Mouse (Mus musculus) bone marrow macrophage, adult 2 months (primary cell): ENCODE measurements at regions not wholly inside any gene's neighbourhood (a gene's known extent, or its start where the extent isn't known, plus 50 kb on each side); places are given as distances from the start of the nearest gene placed in this dataset.

Experiments
- CTCF ChIP-seq: IDR thresholded peaks from 2 replicates; pipeline ENCODE4 v1.5.1; 2012; ENCODE audit warnings: low read depth, mild to moderate bottlenecking, low read length, moderate library complexity
- POLR2A ChIP-seq: IDR thresholded peaks from 2 replicates; pipeline ENCODE4 v1.6.1; 2012; ENCODE audit warnings: mild to moderate bottlenecking, low read depth, low read length, borderline replicate concordance

GRCm38 (mm10) chr2:72701081-72701480, 225.1 kb downstream of the Cdca7 start:
- TF ChIP-seq POLR2A = no peak
- TF ChIP-seq CTCF = no peak
